Mouse (Mus musculus) heart, adult 2 months (tissue): ENCODE data around the gene Tmem87b. TPM values are rescaled to one million over a fixed set of nuclear protein-coding genes. Genes with fewer than 3 reads are reported as not detected.

Source experiments
- DNase-seq, 2 experiments: peaks; one replicate each; pipeline ENCODE4 v3.0.0; 2021
- H3K27ac ChIP-seq: fragments of 200-600 bp; 2 replicates; pipeline ENCODE4 v1.8.1; 2022
- H3K27me3 ChIP-seq: fragments of 200-500 bp; 2 replicates; pipeline ENCODE4 v1.6.1; 2012; ENCODE audit warnings: mild to moderate bottlenecking, low read length, inconsistent platforms, mixed read lengths; ENCODE audit not compliant: control insufficient read depth, insufficient read depth
- H3K36me3 ChIP-seq: fragments of 200-500 bp; 2 replicates; pipeline ENCODE4 v1.6.1; 2012; ENCODE audit warnings: low read length, inconsistent platforms; ENCODE audit not compliant: control insufficient read depth, insufficient read depth
- H3K4me1 ChIP-seq: fragments of 200-500 bp; 2 replicates; pipeline ENCODE4 v1.6.1; 2011; ENCODE audit warnings: low read length; ENCODE audit not compliant: control insufficient read depth, insufficient read depth
- H3K4me3 ChIP-seq: fragments of 200-600 bp; 2 replicates; pipeline ENCODE4 v1.8.1; 2022
- H3K79me2 ChIP-seq: fragments of 200-500 bp; replicated peaks from 2 replicates; pipeline ENCODE4 v1.6.1; 2012; ENCODE audit warnings: mild to moderate bottlenecking, inconsistent platforms, low read length, moderate library complexity, mixed read lengths; ENCODE audit not compliant: control insufficient read depth, insufficient read depth
- H3K9ac ChIP-seq: fragments of 200-500 bp; 2 replicates; pipeline ENCODE4 v1.6.1; 2012; ENCODE audit warnings: low read depth, mild to moderate bottlenecking, control low read depth, inconsistent platforms, low read length, mixed read lengths
- CTCF ChIP-seq: fragments of 200-600 bp; IDR thresholded peaks from 2 replicates; pipeline ENCODE4 v1.8.1; 2022; ENCODE audit warnings: antibody characterized with exemption, mild to moderate bottlenecking, moderate library complexity
- EP300 ChIP-seq: fragments of 200-500 bp; IDR thresholded peaks from 2 replicates; pipeline ENCODE4 v1.6.1; 2011; ENCODE audit warnings: low read depth, low read length, control low read depth; ENCODE audit not compliant: insufficient read depth
- POLR2A ChIP-seq: fragments of 200-500 bp; IDR thresholded peaks from 2 replicates; pipeline ENCODE4 v1.6.1; 2011; ENCODE audit warnings: mild to moderate bottlenecking, low read depth, low read length, control low read depth; ENCODE audit not compliant: insufficient read depth
- WGBS: fragments of 180-500 bp; shearing (Covaris S2); methylation state at CpG from one replicate; pipeline ENCODE4 v1.1.7; 2018; 5-methylcytosine and 5-hydroxymethylcytosine counted together
- intact Hi-C: fragments of 180-260 bp; cut with DNase I; formaldehyde crosslinking; loops from one replicate; pipeline ENCODE4 v1.15.1; 2025
- polyA plus RNA-seq: library from polyadenylated mRNA; depleted of rRNA; stranded (reverse); fragments of >200 nt; gene quantifications from 2 replicates; pipeline ENCODE4 v1.2.3, GENCODE M21; 2012
- total RNA-seq, 2 experiments: library from RNA; stranded (reverse); gene quantifications; 2 replicates each; pipeline ENCODE4 v1.2.3; 2021

The Tmem87b gene
- total and polyA plus RNA-seq, 3 experiments = 9.5 to 21.6 (median 20.8) TPM

- Histone ChIP-seq H3K4me1 (peaks cover 2% of the 10 kb centered on the region; the same call in 1 of the 2 replicates), H3K79me2 (peaks cover 4% of the 10 kb centered on the region), H3K27ac (no peak overlapping the region), H3K4me3 (no peak overlapping the region), H3K36me3 (no peaks in the 10 kb centered on the region), H3K27me3 (no peaks in the 10 kb centered on the region), H3K9ac (no peak overlapping the region)
- no peak for DNase-seq
- intact Hi-C loops = no loop called here
- TF ChIP-seq CTCF (no peak), POLR2A (no peak), EP300 (no peak)
- 91% methylated on average over 5 of the region's 5 CpGs for WGBS
These were observed 6.0 kb downstream of the Tmem87b start for GRCm38 (mm10) chr2:128823893-128824292.

GRCm38 (mm10) chr2:128827787-128828186 is 9.9 kb downstream of the Tmem87b start:
- H3K27me3 ChIP-seq = no peaks in the 10 kb centered on the region
- H3K4me1 ChIP-seq = no peaks in the 10 kb centered on the region
- H3K9ac ChIP-seq = no peak overlapping the region
- TF ChIP-seq CTCF = no peak
- no peak for TF ChIP-seq EP300
- no peak for TF ChIP-seq POLR2A
- no peak overlapping the region for H3K4me3 ChIP-seq
- WGBS = 100% methylated on average over 1 of the region's 1 CpGs
- no peak overlapping the region for H3K27ac ChIP-seq
- no peak for DNase-seq
- peaks cover 2% of the 10 kb centered on the region; the same call in 1 of the 2 replicates for H3K36me3 ChIP-seq
- intact Hi-C loops = no loop called here
- H3K79me2 ChIP-seq = no peaks in the 10 kb centered on the region; the same call in 1 of the 2 replicates

GRCm38 (mm10) chr2:128832611-128833010 is 14.7 kb downstream of the Tmem87b start:
- H3K27me3 ChIP-seq = no peaks in the 10 kb centered on the region
- intact Hi-C loops = no loop called here
- H3K4me1 ChIP-seq = no peaks in the 10 kb centered on the region
- H3K79me2 ChIP-seq = no peaks in the 10 kb centered on the region; the same call in 1 of the 2 replicates
- 75% methylated on average over 3 of the region's 3 CpGs for WGBS
- no peak overlapping the region for H3K4me3 ChIP-seq
- peaks cover 5% of the 10 kb centered on the region; the same call in 1 of the 2 replicates for H3K36me3 ChIP-seq
- TF ChIP-seq EP300 (no peak), CTCF (no peak), POLR2A (no peak)
- no peak overlapping the region for H3K27ac ChIP-seq
- DNase-seq = no peak
- no peak overlapping the region for H3K9ac ChIP-seq

GRCm38 (mm10) chr2:128833035-128833434 is 15.1 kb downstream of the Tmem87b start:
- Histone ChIP-seq H3K27ac (no peak overlapping the region), H3K9ac (no peak overlapping the region), H3K4me3 (no peak overlapping the region), H3K79me2 (no peaks in the 10 kb centered on the region; the same call in 1 of the 2 replicates), H3K36me3 (peaks cover 5% of the 10 kb centered on the region; the same call in 1 of the 2 replicates), H3K4me1 (no peaks in the 10 kb centered on the region), H3K27me3 (no peaks in the 10 kb centered on the region)
- intact Hi-C loops = no loop called here
- 88% methylated on average over 2 of the region's 2 CpGs for WGBS
- no peak for DNase-seq
- no peak for TF ChIP-seq EP300
- no peak for TF ChIP-seq POLR2A
- no peak for TF ChIP-seq CTCF

GRCm38 (mm10) chr2:128833435-128833834 is 15.5 kb downstream of the Tmem87b start:
- H3K27ac ChIP-seq = no peak overlapping the region
- 99% methylated on average over 2 of the region's 2 CpGs for WGBS
- no peak for DNase-seq
- no peaks in the 10 kb centered on the region for H3K27me3 ChIP-seq
- H3K4me1 ChIP-seq = no peaks in the 10 kb centered on the region
- H3K9ac ChIP-seq = no peak overlapping the region
- H3K4me3 ChIP-seq = no peak overlapping the region
- no peaks in the 10 kb centered on the region; the same call in 1 of the 2 replicates for H3K79me2 ChIP-seq
- peaks cover 5% of the 10 kb centered on the region; the same call in 1 of the 2 replicates for H3K36me3 ChIP-seq
- TF ChIP-seq POLR2A = no peak
- TF ChIP-seq CTCF = no peak
- no peak for TF ChIP-seq EP300
- intact Hi-C loops = no loop called here

- intact Hi-C loops = no loop called here
- Histone ChIP-seq H3K9ac (no peak overlapping the region), H3K4me1 (no peaks in the 10 kb centered on the region), H3K36me3 (peaks cover 5% of the 10 kb centered on the region; the same call in 1 of the 2 replicates), H3K4me3 (no peak overlapping the region), H3K79me2 (no peaks in the 10 kb centered on the region), H3K27me3 (no peaks in the 10 kb centered on the region), H3K27ac (no peak overlapping the region)
- 91% methylated on average over 8 of the region's 8 CpGs for WGBS
- no peak for TF ChIP-seq EP300
- no peak for TF ChIP-seq POLR2A
- no peak for TF ChIP-seq CTCF
- DNase-seq = no peak
These were observed 19.6 kb downstream of the Tmem87b start for GRCm38 (mm10) chr2:128837531-128837930.
